In the genomic region with DNA sequence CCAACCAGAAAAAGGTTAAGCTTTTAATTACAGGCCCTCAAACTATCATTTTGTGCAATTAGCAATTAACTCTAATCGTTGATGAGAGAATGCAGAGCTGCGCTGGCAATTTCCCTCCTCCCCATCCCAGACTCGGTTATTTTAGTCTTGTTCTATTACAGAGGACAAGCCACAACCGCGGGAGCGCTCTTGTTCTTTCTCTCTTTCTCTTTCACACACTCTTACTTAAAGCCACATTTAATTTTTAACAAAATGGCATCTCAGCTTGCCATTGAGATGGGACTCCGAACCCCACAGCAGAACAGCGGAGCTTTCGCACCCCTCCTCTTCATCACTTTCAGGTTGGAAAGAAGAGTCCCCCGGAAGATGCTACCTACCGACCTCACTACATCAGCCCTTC, we compare ENCODE assay signal across 8 mouse cellular contexts. TPM values are rescaled to one million over a fixed set of nuclear protein-coding genes. Genes with fewer than 3 reads are reported as not detected.
DNase-seq lines count a peak whose midpoint lies in the region; ATAC-seq and TF ChIP-seq lines count a peak whose summit lies in the region.

A gene (plus strand): TSS at position 167 of the 400 bp plus-strand sequence.

- H3K4me1 ChIP-seq in E14TG2a.4 (replicated peaks; ENCODE audit: low read depth, low read length) (peaks cover 27% of the 10 kb centered on the region), ES-E14 (ENCODE audit: control insufficient read depth in 2 of 2, insufficient read depth in 2 of 2, low read length in 2 of 2, poor library complexity in 1 of 2) (peaks cover 0 to 4% of the 10 kb centered on the region in 2 experiments; a peak in 2 of 4 replicates)
- H3K4me1 ChIP-seq in forebrain, postnatal 0 days (ENCODE audit: insufficient read depth): peaks cover 17% of the 10 kb centered on the region

- no peak within 1 kb of the TSS; the same call in 1 of the 2 replicates for H3K27ac ChIP-seq in ES-E14 (ENCODE audit: insufficient read depth, low read depth, low read length, poor library complexity, severe bottlenecking)
- H3K27ac ChIP-seq in forebrain, postnatal 0 days (ENCODE audit: low read depth, low read length): peak within 1 kb of the TSS; percentile 95
- H3K27ac ChIP-seq in left cerebral cortex, adult 2 months: peak within 1 kb of the TSS; percentile 96

- H3K9me3 ChIP-seq in E14TG2a.4 (ENCODE audit: low read length) (no peaks in the 10 kb centered on the region), ES-E14 (ENCODE audit: control insufficient read depth, insufficient read depth, low read depth, low read length) (no peaks in the 10 kb centered on the region)
- H3K9me3 ChIP-seq in forebrain, postnatal 0 days (ENCODE audit: low read length): no peaks in the 10 kb centered on the region

- H3K9ac ChIP-seq in ES-E14 (ENCODE audit: insufficient read depth, low read depth, low read length, poor library complexity, severe bottlenecking): peak within 1 kb of the TSS; percentile 77
- H3K9ac ChIP-seq in forebrain, postnatal 0 days: peak within 1 kb of the TSS; percentile 84

- intact Hi-C loops in left cerebral cortex, adult 2 months (cut with DNase I): loop anchor here (5.0 kb wide), 7 partner anchors 94 to 469 kb away; a partner anchor contains a TSS

- no peak for TF ChIP-seq CTCF in E14TG2a.4 (conservative IDR thresholded peaks at IDR 0.05; ENCODE audit: low read length)
- TF ChIP-seq CTCF in forebrain, postnatal 0 days (IDR thresholded peaks at IDR 0.05; ENCODE audit: low read depth): no peak
- no peak for TF ChIP-seq CTCF in left cerebral cortex, adult 2 months (IDR thresholded peaks at IDR 0.05)

- no peaks in the 10 kb centered on the region for H3K79me2 ChIP-seq in myocyte (ENCODE audit: control insufficient read depth, insufficient read depth)

- 1% methylated on average over 11 of the region's 11 CpGs for WGBS in forebrain, postnatal 0 days

- H3ac ChIP-seq in myocyte (ENCODE audit: control insufficient read depth, insufficient read length): peak within 1 kb of the TSS; percentile 56

- TF ChIP-seq POLR2A in myocyte (IDR thresholded peaks at IDR 0.05; ENCODE audit: insufficient read length, low read depth): no peak

- H3K36me3 ChIP-seq in E14TG2a.4 (ENCODE audit: insufficient read depth, low read length) (no peaks in the 10 kb centered on the region), ES-E14 (ENCODE audit: control insufficient read depth, insufficient read depth, low read length, poor library complexity, severe bottlenecking) (no peaks in the 10 kb centered on the region), myocyte (ENCODE audit: control insufficient read depth, insufficient read depth) (no peaks in the 10 kb centered on the region)
- H3K36me3 ChIP-seq in forebrain, postnatal 0 days (ENCODE audit: insufficient read depth): no peaks in the 10 kb centered on the region

- in situ Hi-C loops in ES-E14 (cut with MboI; ENCODE audit: low sequenced_read_pairs in 2 of 2, unreplicated experiment in 2 of 2): no loop called here

- H3K4me3 ChIP-seq in E14TG2a.4 (replicated peaks; ENCODE audit: low read length) (peak within 1 kb of the TSS; percentile 84), ES-E14 (ENCODE audit: insufficient read depth in 1 of 2, low read depth in 1 of 2, low read length in 2 of 2, poor library complexity in 1 of 2, severe bottlenecking in 1 of 2) (peak within 1 kb of the TSS; percentile 73 to 92), myocyte (peak within 1 kb of the TSS; percentile 23)
- peak within 1 kb of the TSS; percentile 86 for H3K4me3 ChIP-seq in forebrain, postnatal 0 days (ENCODE audit: low read depth, low read length)
- H3K4me3 ChIP-seq in left cerebral cortex, adult 2 months: peak within 1 kb of the TSS; percentile 90

- ATAC-seq in forebrain, postnatal 0 days: peak; percentile 38

- DNase-seq in ES-E14 (ENCODE audit: low read depth, low spot score) (no peak), adipocyte (ENCODE audit: low spot score) (no peak)
- peak; percentile 75 for DNase-seq in forebrain, postnatal 0 days
- no peak for DNase-seq in heart, postnatal 4 days
- peak in 1 of 2 experiments; percentile 19 for DNase-seq in left cerebral cortex, adult 2 months (ENCODE audit: extremely low spot score in 1 of 2, low spot score in 2 of 2)
- no peak for DNase-seq in lung, postnatal 10 days

- peaks cover 82% of the 10 kb centered on the region for H3K27me3 ChIP-seq in E14TG2a.4 (ENCODE audit: insufficient read depth, low read length)
- no peaks in the 10 kb centered on the region for H3K27me3 ChIP-seq in forebrain, postnatal 0 days (ENCODE audit: insufficient read depth, low read length)
- peaks cover 24% of the 10 kb centered on the region for H3K27me3 ChIP-seq in myocyte (ENCODE audit: control insufficient read depth, insufficient read depth, insufficient read length)

- peak within 1 kb of the TSS; percentile 98 for H3K4me2 ChIP-seq in forebrain, postnatal 0 days (ENCODE audit: low read depth)
- peak within 1 kb of the TSS; percentile 18 for H3K4me2 ChIP-seq in myocyte (ENCODE audit: low read depth)

TF ChIP-seq in ES-E14, 5 proteins besides CTCF, POLR2A, EP300 and RAD21:
- TF ChIP-seq ZNF384 (IDR thresholded peaks at IDR 0.05; ENCODE audit: low read depth, low read length): no peak
- no peak for TF ChIP-seq CHD2 (IDR thresholded peaks at IDR 0.05; ENCODE audit: low read depth, low read length)
- no peak for TF ChIP-seq ZC3H11A (IDR thresholded peaks at IDR 0.05; ENCODE audit: borderline replicate concordance, low read depth, low read length)
- no peak for TF ChIP-seq MAFK (IDR thresholded peaks at IDR 0.05; ENCODE audit: insufficient read depth, low read depth, low read length)
- no peak for TF ChIP-seq HCFC1 (IDR thresholded peaks at IDR 0.05; ENCODE audit: borderline replicate concordance, insufficient read depth, low read length)

TF ChIP-seq in myocyte, 11 proteins besides CTCF, POLR2A, EP300 and RAD21:
- no peak for TF ChIP-seq TCF12 (IDR thresholded peaks at IDR 0.05; ENCODE audit: insufficient read depth, poor library complexity, severe bottlenecking)
- TF ChIP-seq MYOG (IDR thresholded peaks at IDR 0.05; ENCODE audit: control insufficient read depth in 1 of 3, insufficient read depth in 1 of 3, insufficient read length in 2 of 3, low read depth in 2 of 3): no peak
- no peak for TF ChIP-seq POLR2AphosphoS2 (IDR thresholded peaks at IDR 0.05; ENCODE audit: insufficient read length, low read depth)
- TF ChIP-seq SRF (IDR thresholded peaks at IDR 0.05; ENCODE audit: control insufficient read depth, insufficient read length, low read depth): no peak
- TF ChIP-seq USF1 (IDR thresholded peaks at IDR 0.05; ENCODE audit: low read depth): no peak
- no peak for TF ChIP-seq CEBPB (IDR thresholded peaks at IDR 0.05; ENCODE audit: insufficient read depth, poor library complexity, severe bottlenecking)
- no peak for TF ChIP-seq MYOD1 (IDR thresholded peaks at IDR 0.05; ENCODE audit: control insufficient read depth in 1 of 3, insufficient read length in 2 of 3, low read depth in 2 of 3)
- no peak for TF ChIP-seq MAX (IDR thresholded peaks at IDR 0.05; ENCODE audit: low read depth)
- TF ChIP-seq E2F4 (IDR thresholded peaks at IDR 0.05; ENCODE audit: insufficient read depth): no peak
- TF ChIP-seq REST (IDR thresholded peaks at IDR 0.05; ENCODE audit: insufficient read depth, insufficient read length): no peak
- TF ChIP-seq TCF3 (IDR thresholded peaks at IDR 0.05; ENCODE audit: insufficient read length, low read depth): no peak
TF ChIP-seq in myocyte: peak in this region for 0.

RNA-seq across cellular contexts. Expression of the gene that starts here (rescaled TPM):
- total RNA-seq in ES-E14 (2012; rRNA removed): 4.6 and 7.5 TPM in 2 replicates
- total RNA-seq in forebrain, postnatal 0 days (2014; rRNA removed): 57.6 and 65.3 TPM in 2 replicates
- polyA plus RNA-seq in forebrain, postnatal 0 days (2015; fragmentation: Nextera tagmentation; extraction: Ambion mirVana): 35.0 and 41.0 TPM in 2 replicates
- total RNA-seq in heart, postnatal 4 days (2021): 100 to 1,000 TPM; 117 to 122 TPM
- 10 to 100 TPM; 55.9 to 59.0 TPM for total RNA-seq in left cerebral cortex, adult 2 months (2021)
- 6.9 TPM for polyA plus RNA-seq in myocyte (2012; fragmentation: generic; extraction: Trizol)

Comparison
In these comparisons a context has a peak if more than half of its experiments do, and no peak if none do; other contexts are left out.
1. H3K4me3 ChIP-seq: peak in every context shown above with its lines; median percentile 90 in left cerebral cortex, adult 2 months; 86 in forebrain, postnatal 0 days; 84 in E14TG2a.4; 82 in ES-E14; 23 in myocyte.